Mouse (Mus musculus) heart, adult 2 months (tissue): ENCODE results near the gene Abcg4. TPM values are rescaled to one million over a fixed set of nuclear protein-coding genes. Genes with fewer than 3 reads are reported as not detected.

ENCODE experiments used
- DNase-seq, 2 experiments: peaks; one replicate each; pipeline ENCODE4 v3.0.0; 2021
- H3K27ac ChIP-seq: fragments of 200-600 bp; 2 replicates; pipeline ENCODE4 v1.8.1; 2022
- H3K27me3 ChIP-seq: fragments of 200-500 bp; 2 replicates; pipeline ENCODE4 v1.6.1; 2012; ENCODE audit warnings: mild to moderate bottlenecking, low read length, inconsistent platforms, mixed read lengths; ENCODE audit not compliant: control insufficient read depth, insufficient read depth
- H3K36me3 ChIP-seq: fragments of 200-500 bp; 2 replicates; pipeline ENCODE4 v1.6.1; 2012; ENCODE audit warnings: low read length, inconsistent platforms; ENCODE audit not compliant: control insufficient read depth, insufficient read depth
- H3K4me1 ChIP-seq: fragments of 200-500 bp; 2 replicates; pipeline ENCODE4 v1.6.1; 2011; ENCODE audit warnings: low read length; ENCODE audit not compliant: control insufficient read depth, insufficient read depth
- H3K4me3 ChIP-seq: fragments of 200-600 bp; 2 replicates; pipeline ENCODE4 v1.8.1; 2022
- H3K79me2 ChIP-seq: fragments of 200-500 bp; replicated peaks from 2 replicates; pipeline ENCODE4 v1.6.1; 2012; ENCODE audit warnings: mild to moderate bottlenecking, inconsistent platforms, low read length, moderate library complexity, mixed read lengths; ENCODE audit not compliant: control insufficient read depth, insufficient read depth
- H3K9ac ChIP-seq: fragments of 200-500 bp; 2 replicates; pipeline ENCODE4 v1.6.1; 2012; ENCODE audit warnings: low read depth, mild to moderate bottlenecking, control low read depth, inconsistent platforms, low read length, mixed read lengths
- CTCF ChIP-seq: fragments of 200-600 bp; IDR thresholded peaks from 2 replicates; pipeline ENCODE4 v1.8.1; 2022; ENCODE audit warnings: antibody characterized with exemption, mild to moderate bottlenecking, moderate library complexity
- EP300 ChIP-seq: fragments of 200-500 bp; IDR thresholded peaks from 2 replicates; pipeline ENCODE4 v1.6.1; 2011; ENCODE audit warnings: low read depth, low read length, control low read depth; ENCODE audit not compliant: insufficient read depth
- POLR2A ChIP-seq: fragments of 200-500 bp; IDR thresholded peaks from 2 replicates; pipeline ENCODE4 v1.6.1; 2011; ENCODE audit warnings: mild to moderate bottlenecking, low read depth, low read length, control low read depth; ENCODE audit not compliant: insufficient read depth
- WGBS: fragments of 180-500 bp; shearing (Covaris S2); methylation state at CpG from one replicate; pipeline ENCODE4 v1.1.7; 2018; 5-methylcytosine and 5-hydroxymethylcytosine counted together
- intact Hi-C: fragments of 180-260 bp; cut with DNase I; formaldehyde crosslinking; loops from one replicate; pipeline ENCODE4 v1.15.1; 2025
- polyA plus RNA-seq: library from polyadenylated mRNA; depleted of rRNA; stranded (reverse); fragments of >200 nt; gene quantifications from 2 replicates; pipeline ENCODE4 v1.2.3, GENCODE M21; 2012
- total RNA-seq, 2 experiments: library from RNA; stranded (reverse); gene quantifications; 2 replicates each; pipeline ENCODE4 v1.2.3; 2021

The Abcg4 gene
- total and polyA plus RNA-seq, 3 experiments = 0.42 to 2.1 (median 0.75) TPM

GRCm38 (mm10) chr9:44335331-44336092 lies 47.1 kb upstream of the Abcg4 start:
- Histone ChIP-seq H3K9ac (peak overlapping the region; percentile 94), H3K4me3 (peak overlapping the region; percentile 66), H3K79me2 (peaks cover 2% of the 10 kb centered on the region; the same call in 1 of the 2 replicates), H3K36me3 (no peaks in the 10 kb centered on the region; the same call in 1 of the 2 replicates), H3K27me3 (no peaks in the 10 kb centered on the region), H3K27ac (peak overlapping the region; percentile 89), H3K4me1 (peaks cover 1% of the 10 kb centered on the region)
- DNase-seq = peak in 1 of 2 experiments; percentile 34
- intact Hi-C loops = loop anchor here (2.0 kb wide), 1 partner anchor 43 kb away; no protein-coding TSS in a partner anchor
- under 1% methylated on average over 49 of the region's 50 CpGs for WGBS
- no peak for TF ChIP-seq CTCF
- TF ChIP-seq POLR2A = no peak

GRCm38 (mm10) chr9:44334396-44335330 lies 46.2 kb upstream of the Abcg4 start, which contains the start of gene H2afx:
H2afx (plus strand) TSS chr9:44334694.
- peaks cover 2% of the 10 kb centered on the region; the same call in 1 of the 2 replicates for H3K79me2 ChIP-seq
- H3K27ac ChIP-seq = peak within 1 kb of the TSS; percentile 89
- H3K27me3 ChIP-seq = no peaks in the 10 kb centered on the region
- TF ChIP-seq EP300 (peak; percentile 81), CTCF (peak; percentile 78), POLR2A (peak; percentile 100)
- H3K4me3 ChIP-seq = peak within 1 kb of the TSS; percentile 66
- H3K36me3 ChIP-seq = no peaks in the 10 kb centered on the region; the same call in 1 of the 2 replicates
- WGBS = under 1% methylated on average over 89 of the region's 91 CpGs
- H3K9ac ChIP-seq = peak within 1 kb of the TSS; percentile 94
- DNase-seq = peak; percentile 96 to 98
- intact Hi-C loops = loop anchor here (2.0 kb wide), 1 partner anchor 42 kb away; no protein-coding TSS in a partner anchor
- peaks cover 1% of the 10 kb centered on the region for H3K4me1 ChIP-seq

GRCm38 (mm10) chr9:44332918-44333638 lies 44.7 kb upstream of the Abcg4 start:
- Histone ChIP-seq H3K9ac (no peak overlapping the region), H3K36me3 (no peaks in the 10 kb centered on the region; the same call in 1 of the 2 replicates), H3K4me3 (no peak overlapping the region), H3K4me1 (peaks cover 1% of the 10 kb centered on the region), H3K79me2 (peaks cover 2% of the 10 kb centered on the region; the same call in 1 of the 2 replicates), H3K27me3 (no peaks in the 10 kb centered on the region), H3K27ac (no peak overlapping the region)
- DNase-seq = no peak
- intact Hi-C loops = no loop called here
- no peak for TF ChIP-seq POLR2A
- TF ChIP-seq CTCF = no peak
- TF ChIP-seq EP300 = no peak
- WGBS = 91% methylated on average over 13 of the region's 13 CpGs

GRCm38 (mm10) chr9:44330736-44331135 lies 42.3 kb upstream of the Abcg4 start:
- Histone ChIP-seq H3K4me3 (no peak overlapping the region), H3K9ac (no peak overlapping the region), H3K27me3 (no peaks in the 10 kb centered on the region), H3K4me1 (peaks cover 3% of the 10 kb centered on the region), H3K36me3 (no peaks in the 10 kb centered on the region; the same call in 1 of the 2 replicates), H3K27ac (no peak overlapping the region), H3K79me2 (no peaks in the 10 kb centered on the region)
- 92% methylated on average over 6 of the region's 6 CpGs for WGBS
- TF ChIP-seq POLR2A (no peak), CTCF (no peak), EP300 (no peak)
- no peak for DNase-seq
- intact Hi-C loops = no loop called here

- Histone ChIP-seq H3K79me2 (no peaks in the 10 kb centered on the region), H3K27me3 (no peaks in the 10 kb centered on the region), H3K4me3 (peak overlapping the region; percentile 86), H3K9ac (peak overlapping the region; percentile 88; the same call in 1 of the 2 replicates), H3K36me3 (no peaks in the 10 kb centered on the region), H3K27ac (peak overlapping the region; percentile 95), H3K4me1 (peaks cover 3% of the 10 kb centered on the region)
- no peak for DNase-seq
- TF ChIP-seq EP300 (no peak), CTCF (no peak), POLR2A (no peak)
- 81% methylated on average over 5 of the region's 5 CpGs for WGBS
- intact Hi-C loops = loop anchor here (2.0 kb wide), 1 partner anchor 23 kb away; the partner anchor contains the start of gene Hinfp
These were observed 39.5 kb upstream of the Abcg4 start for GRCm38 (mm10) chr9:44327926-44328325.
